Mouse (Mus musculus) E14TG2a.4 (cell line): Measurements from ENCODE around the gene Gp1bb.

ENCODE experiments used
- CTCF ChIP-seq: conservative IDR thresholded peaks from 2 replicates; pipeline ENCODE4 v1.5.1; 2014; ENCODE audit warnings: low read length
- NANOG ChIP-seq: IDR thresholded peaks from 2 replicates; pipeline ENCODE4 v1.6.1; 2014; ENCODE audit warnings: borderline replicate concordance, low read length, mixed read lengths
- POU5F1 ChIP-seq: IDR thresholded peaks from 2 replicates; pipeline ENCODE4 v1.6.1; 2014; ENCODE audit warnings: low read length, borderline replicate concordance

GRCm38 (mm10) chr16:18581050-18581622 is 41.1 kb downstream of the Gp1bb start:
- no peak for TF ChIP-seq CTCF
- no peak for TF ChIP-seq POU5F1
- no peak for TF ChIP-seq NANOG
